Mouse (Mus musculus) urinary bladder, adult 18-20 months (tissue): ENCODE measurements around the gene Hddc2.
"Not testable (repeated sequence)": the region's sequence is repeated elsewhere in the genome, so short reads cannot be mapped to it uniquely, and the experiment has no call there.

Experiments used
- DNase-seq, 2 experiments: peaks; one replicate each; pipeline ENCODE4 v3.0.0; 2022; ENCODE audit warnings: low spot score in 2 of 2, mixed read lengths in 2 of 2

Gene Hddc2

GRCm38 (mm10) chr10:31354141-31354540, 41.0 kb downstream of the Hddc2 start:
- no peak for DNase-seq

GRCm38 (mm10) chr10:31354886-31355461, 41.8 kb downstream of the Hddc2 start:
- no peak for DNase-seq

- no peak for DNase-seq
Measured at GRCm38 (mm10) chr10:31359749-31360148, 46.6 kb downstream of the Hddc2 start.

GRCm38 (mm10) chr10:31370200-31370599, 57.0 kb downstream of the Hddc2 start:
- not testable (repeated sequence) for DNase-seq
